In the genomic region with DNA sequence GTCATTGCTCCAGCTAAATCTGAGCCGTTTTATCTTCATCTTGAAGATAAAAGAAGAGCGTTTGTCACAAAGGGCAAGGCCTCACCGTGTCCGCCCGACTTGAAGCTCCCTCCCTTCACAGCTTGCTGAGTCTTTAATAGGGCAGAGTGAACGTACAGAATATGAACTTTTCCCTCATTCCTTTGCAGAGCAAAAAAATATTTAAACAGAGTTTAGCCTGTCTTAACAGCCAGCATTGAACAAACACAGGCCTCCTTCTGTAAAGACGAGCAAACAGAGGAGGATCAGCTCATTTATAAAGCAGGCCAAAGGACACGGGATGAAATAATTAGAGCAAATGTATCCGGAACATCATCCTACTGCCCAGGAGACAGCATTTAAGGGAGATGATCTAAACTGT, we compare ENCODE assay signal across 21 mouse cellular contexts.
DNase-seq lines count a peak whose midpoint lies in the region; ATAC-seq and TF ChIP-seq lines count a peak whose summit lies in the region.
"Had no signal": no experiment of that assay in that cellular context is flagged by ENCODE, and none has a peak within 500 bp of the region (broad histone marks: within the 10 kb centered on the region; RNA-seq: fewer than 3 reads in every experiment).

No protein-coding gene starts in this region.

- H3K4me1 ChIP-seq in kidney, embryonic 15.5 days = no peaks in the 10 kb centered on the region
- H3K4me1 ChIP-seq in liver, postnatal 0 days (ENCODE audit: insufficient read depth) = no peaks in the 10 kb centered on the region
- H3K4me1 ChIP-seq in liver, embryonic 12.5 days = no peaks in the 10 kb centered on the region
- no peaks in the 10 kb centered on the region for H3K4me1 ChIP-seq in stomach, embryonic 16.5 days (ENCODE audit: control insufficient read depth, insufficient read depth, low read length)
- H3K4me1 ChIP-seq: heart, embryonic 10.5 days; heart, embryonic 13.5 days; hindbrain, embryonic 12.5 days; hindbrain, embryonic 15.5 days had no signal

- no peaks in the 10 kb centered on the region for H3K36me3 ChIP-seq in kidney, embryonic 15.5 days
- no peaks in the 10 kb centered on the region for H3K36me3 ChIP-seq in liver, postnatal 0 days (replicated peaks; ENCODE audit: insufficient read depth, low read length)
- no peaks in the 10 kb centered on the region for H3K36me3 ChIP-seq in liver, embryonic 12.5 days
- no peaks in the 10 kb centered on the region for H3K36me3 ChIP-seq in stomach, embryonic 16.5 days (ENCODE audit: control insufficient read depth, insufficient read depth, low read length)
- H3K36me3 ChIP-seq: heart, embryonic 10.5 days; heart, embryonic 13.5 days; hindbrain, embryonic 12.5 days; hindbrain, embryonic 15.5 days had no signal

- H3K27me3 ChIP-seq in kidney, embryonic 15.5 days = no peaks in the 10 kb centered on the region
- H3K27me3 ChIP-seq in liver, postnatal 0 days (ENCODE audit: insufficient read depth, low read length) = no peaks in the 10 kb centered on the region
- no peaks in the 10 kb centered on the region for H3K27me3 ChIP-seq in liver, embryonic 12.5 days (replicated peaks)
- H3K27me3 ChIP-seq in stomach, embryonic 16.5 days (ENCODE audit: control insufficient read depth, insufficient read depth, low read length) = no peaks in the 10 kb centered on the region
- H3K27me3 ChIP-seq: heart, embryonic 13.5 days; hindbrain, embryonic 12.5 days; hindbrain, embryonic 15.5 days had no signal

- 60% methylated on average over 9 of the region's 9 CpGs for WGBS in kidney, embryonic 15.5 days
- 58% methylated on average over 9 of the region's 9 CpGs for WGBS in liver, postnatal 0 days (ENCODE audit: insufficient replicate concordance)
- WGBS in liver, embryonic 12.5 days (ENCODE audit: insufficient replicate concordance) = 69% methylated on average over 9 of the region's 9 CpGs
- WGBS in stomach, embryonic 16.5 days = 43% methylated on average over 9 of the region's 9 CpGs

- no peak for TF ChIP-seq CTCF in liver, postnatal 0 days (IDR thresholded peaks at IDR 0.05; ENCODE audit: low read depth)

- no peak for TF ChIP-seq EP300 in liver, postnatal 0 days (IDR thresholded peaks at IDR 0.05; ENCODE audit: low read depth)

- H3K4me2 ChIP-seq in kidney, embryonic 15.5 days = no peak overlapping the region
- no peak overlapping the region for H3K4me2 ChIP-seq in liver, postnatal 0 days (ENCODE audit: low read depth, low read length)
- no peak overlapping the region for H3K4me2 ChIP-seq in liver, embryonic 12.5 days
- 0 out of 2 replicates have a peak overlapping the region, but pooled peaks have one; percentile 3 for H3K4me2 ChIP-seq in stomach, embryonic 16.5 days (ENCODE audit: low read depth, low read length)
- H3K4me2 ChIP-seq: heart, embryonic 13.5 days; hindbrain, embryonic 12.5 days; hindbrain, embryonic 15.5 days had no signal

- H3K9me3 ChIP-seq in kidney, embryonic 15.5 days (replicated peaks) = no peaks in the 10 kb centered on the region; the same call in 1 of the 2 replicates
- H3K9me3 ChIP-seq in liver, postnatal 0 days (ENCODE audit: low read length) = no peaks in the 10 kb centered on the region
- H3K9me3 ChIP-seq in liver, embryonic 12.5 days (replicated peaks) = 0 out of 2 replicates have a peak, but pooled peaks cover 4% of the 10 kb centered on the region
- no peaks in the 10 kb centered on the region for H3K9me3 ChIP-seq in stomach, embryonic 16.5 days (replicated peaks; ENCODE audit: control insufficient read depth, low read length)
- H3K9me3 ChIP-seq: heart, embryonic 10.5 days; heart, embryonic 13.5 days; hindbrain, embryonic 12.5 days; hindbrain, embryonic 15.5 days had no signal

- H3K9ac ChIP-seq in kidney, embryonic 15.5 days = no peak overlapping the region
- no peak overlapping the region for H3K9ac ChIP-seq in liver, postnatal 0 days (replicated peaks)
- H3K9ac ChIP-seq in liver, embryonic 12.5 days = no peak overlapping the region
- H3K9ac ChIP-seq in stomach, embryonic 16.5 days (ENCODE audit: low read length) = no peak overlapping the region
- H3K9ac ChIP-seq: forebrain, postnatal 0 days; heart, embryonic 13.5 days; hindbrain, embryonic 12.5 days; hindbrain, embryonic 15.5 days had no signal

- no peak for DNase-seq in kidney, postnatal 14 days
- no peak for DNase-seq in liver, postnatal 0 days
- no peak for DNase-seq in layer of hippocampus, postnatal 25 days (ENCODE audit: extremely low spot score in 1 of 2, low spot score in 1 of 2)
- DNase-seq: adrenal gland, adult 8-10 months; adrenal gland, postnatal 25 days; cerebellum, adult 18-20 months; cerebellum, adult 9-10 months; cerebellum, postnatal 14 days; forebrain, postnatal 0 days; gastrocnemius, postnatal 25 days; heart, adult 2 months; heart, postnatal 14 days had no signal

- ATAC-seq in kidney, embryonic 15.5 days (replicated peaks; ENCODE audit: low FRiP score) = no peak
- ATAC-seq in liver, postnatal 0 days = peak; percentile 70; the same call in 1 of the 2 replicates
- ATAC-seq in liver, embryonic 12.5 days = no peak
- 0 out of 2 replicates have a peak, but pooled peaks have one; percentile 21 for ATAC-seq in stomach, embryonic 16.5 days (ENCODE audit: insufficient read depth, low FRiP score)
- ATAC-seq: CD4-positive, CD25-positive, alpha-beta regulatory T cell, adult 4 months; forebrain, embryonic 14.5 days; forebrain, postnatal 0 days had no signal

- peak overlapping the region; percentile 42 for H3K27ac ChIP-seq in kidney, embryonic 15.5 days
- no peak overlapping the region for H3K27ac ChIP-seq in liver, postnatal 0 days (ENCODE audit: low read depth)
- H3K27ac ChIP-seq in liver, embryonic 12.5 days = no peak overlapping the region
- H3K27ac ChIP-seq in stomach, embryonic 16.5 days (ENCODE audit: low read length) = no peak overlapping the region; the same call in 1 of the 2 replicates
- H3K27ac ChIP-seq: heart, adult 2 months; heart, embryonic 10.5 days; heart, embryonic 13.5 days; hindbrain, embryonic 12.5 days; hindbrain, embryonic 15.5 days had no signal

- H3K4me3 ChIP-seq in kidney, embryonic 15.5 days (replicated peaks) = no peak overlapping the region
- no peak overlapping the region for H3K4me3 ChIP-seq in liver, postnatal 0 days (ENCODE audit: low read depth, low read length)
- H3K4me3 ChIP-seq in liver, embryonic 12.5 days = no peak overlapping the region
- no peak overlapping the region for H3K4me3 ChIP-seq in stomach, embryonic 16.5 days (replicated peaks; ENCODE audit: low read length)
- H3K4me3 ChIP-seq: heart, adult 2 months; heart, embryonic 10.5 days; heart, embryonic 13.5 days; hindbrain, embryonic 12.5 days; hindbrain, embryonic 15.5 days had no signal

Comparison
In these comparisons a context has a peak if more than half of its experiments do, and no peak if none do; other contexts are left out.
1. ATAC-seq: peak in liver, postnatal 0 days (single experiment) and stomach, embryonic 16.5 days (single experiment); none in kidney, embryonic 15.5 days (single experiment) and liver, embryonic 12.5 days (single experiment).